Mouse (Mus musculus) c-Kit-positive CD71-positive TER-119-positive erythroid progenitor cells, embryonic 14.5 days (primary cell): ENCODE measurements around the gene Olfr531.

Source experiments
- DNase-seq: peaks from one replicate; pipeline ENCODE4 v3.0.0-alpha.2; 2013; ENCODE audit warnings: low spot score

Gene Olfr531

DNA sequence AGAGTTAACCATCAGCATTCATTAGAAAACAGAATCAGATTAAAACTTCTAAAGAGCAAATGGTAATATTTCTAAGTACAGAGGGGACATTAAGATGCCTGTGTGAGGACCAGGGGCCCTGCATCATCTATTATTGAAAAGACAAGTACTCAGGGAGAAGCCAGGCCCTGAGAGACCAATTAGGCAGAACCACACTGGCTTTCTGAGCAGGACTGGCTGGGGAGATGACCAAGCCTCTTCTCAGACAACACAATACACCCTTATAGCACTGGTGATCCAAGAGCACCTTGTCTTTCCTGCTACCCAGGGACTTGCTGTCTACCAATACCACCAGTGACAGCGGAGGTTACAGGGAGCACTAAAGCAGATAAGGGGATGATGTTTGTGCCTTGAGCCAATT lies at the start of gene Olfr531:
Gene Olfr531 (minus strand): TSS at position 101 of the 400 bp plus-strand sequence.
- no peak for DNase-seq

DNA sequence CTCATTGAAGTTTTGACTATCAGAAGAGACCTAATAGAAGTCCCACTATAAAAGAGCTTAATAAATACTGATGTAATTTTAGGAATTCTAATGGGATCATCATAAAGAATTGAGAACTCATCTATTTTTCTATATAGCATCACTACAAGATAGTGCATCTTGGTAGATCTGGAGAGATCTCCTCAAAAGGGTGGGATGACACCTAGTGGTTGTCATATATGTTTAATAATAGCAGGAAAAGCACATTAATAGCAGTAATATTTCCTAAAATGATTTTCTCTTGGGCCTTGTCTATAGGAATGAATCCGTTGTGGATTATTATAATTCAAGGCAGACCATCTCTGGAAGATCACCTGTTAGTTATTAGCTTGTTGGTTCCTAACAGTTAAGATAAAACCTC lies 40.4 kb upstream of the Olfr531 start:
- no peak for DNase-seq

DNA sequence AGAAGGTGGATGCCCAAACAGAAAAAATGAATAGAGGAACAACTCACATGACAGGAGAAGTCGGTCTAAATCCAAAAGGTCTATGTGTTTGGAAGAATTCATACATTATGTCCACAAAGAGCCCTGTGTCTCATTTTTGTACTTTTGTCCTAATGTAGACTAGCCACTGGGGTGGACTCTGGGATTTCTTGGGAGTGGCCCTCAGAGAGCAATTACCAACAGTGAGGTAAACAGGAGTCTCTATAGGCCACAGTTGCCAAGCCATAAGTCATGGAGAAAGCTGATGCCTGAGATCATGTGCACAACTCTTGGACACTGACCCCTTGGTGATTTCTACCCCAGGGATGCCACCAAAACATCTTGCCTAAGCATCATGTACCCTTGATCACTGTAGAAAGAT lies 18.8 kb upstream of the Olfr531 start, which contains the start of gene Olfr532:
Gene Olfr532 (minus strand): TSS at position 101 of the 400 bp plus-strand sequence.
- no peak for DNase-seq

- DNase-seq, result no peak
These were observed 25.8 kb downstream of the Olfr531 start for GRCm38 (mm10) chr7:140376911-140377310.

DNA sequence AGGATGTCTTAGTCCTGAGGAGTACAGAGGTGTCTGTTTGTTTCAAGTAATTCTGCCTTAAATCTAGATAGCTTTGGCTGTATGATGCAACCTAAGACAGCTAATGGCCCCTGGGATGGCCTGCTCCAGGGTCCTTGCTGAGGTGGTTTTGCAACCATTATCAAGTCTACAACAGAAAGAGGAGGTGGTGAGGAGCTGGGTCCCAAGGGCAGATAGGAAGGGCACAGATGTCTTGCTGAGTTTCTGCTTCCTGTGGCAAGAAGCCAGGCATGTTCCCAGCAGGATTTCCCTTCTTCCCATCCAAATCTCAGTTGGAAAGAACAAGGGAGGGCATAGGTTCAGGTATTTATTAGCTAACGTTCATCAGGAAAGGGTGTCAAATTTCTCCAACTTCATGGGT lies 26.5 kb downstream of the Olfr531 start, which contains the start of gene Olfr530:
Gene Olfr530 (minus strand): TSS at position 101 of the 400 bp plus-strand sequence.
- DNase-seq, result no peak

DNA sequence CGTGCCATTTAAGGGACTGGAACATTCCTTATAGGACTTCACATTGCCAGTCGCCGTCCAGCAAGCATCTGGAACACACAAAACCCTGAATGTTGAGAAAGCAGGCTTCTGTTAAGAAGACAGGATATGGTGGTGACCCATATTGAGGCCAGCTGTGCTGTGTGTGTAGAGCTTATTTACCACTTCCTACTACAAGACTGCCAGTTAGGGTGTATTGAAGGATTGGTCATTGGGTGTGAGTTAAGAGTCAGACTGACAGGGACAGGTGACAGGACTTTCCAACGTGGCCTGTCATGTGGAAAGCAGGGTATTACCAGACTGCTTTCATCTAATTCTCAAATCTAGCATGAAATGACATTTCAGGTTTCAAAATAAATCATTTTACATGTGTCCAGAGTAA lies 28.4 kb downstream of the Olfr531 start:
- DNase-seq, result no peak

GRCm38 (mm10) chr7:140361571-140361970 lies 41.1 kb downstream of the Olfr531 start, which contains the start of gene Olfr60:
TSS of gene Olfr60 (minus strand) at chr7:140361671.
- no peak for DNase-seq
